Mouse (Mus musculus) liver, adult 2 months (tissue): ENCODE data around the gene Gpr62. TPM values are rescaled to one million over a fixed set of nuclear protein-coding genes. Genes with fewer than 3 reads are reported as not detected.

ENCODE experiments used
- DNase-seq: peaks from one replicate; pipeline ENCODE4 v3.0.0-alpha.2; 2011; ENCODE audit warnings: low read depth, low spot score; ENCODE audit errors: extremely low read depth
- H3K27ac ChIP-seq: fragments of 200-500 bp; replicated peaks from 2 replicates; pipeline ENCODE4 v1.5.1; 2012; ENCODE audit warnings: low read depth, mild to moderate bottlenecking, control low read depth, inconsistent platforms, low read length; ENCODE audit not compliant: insufficient read depth
- H3K27me3 ChIP-seq: fragments of 200-500 bp; 2 replicates; pipeline ENCODE4 v1.6.1; 2012; ENCODE audit warnings: mild to moderate bottlenecking, moderate library complexity, low read length, inconsistent platforms; ENCODE audit not compliant: control insufficient read depth, insufficient read depth
- H3K36me3 ChIP-seq: fragments of 200-500 bp; 2 replicates; pipeline ENCODE4 v1.6.1; 2012; ENCODE audit warnings: low read length, inconsistent platforms; ENCODE audit not compliant: control insufficient read depth, insufficient read depth
- H3K4me1 ChIP-seq: fragments of 200-500 bp; 2 replicates; pipeline ENCODE4 v1.6.1; 2011; ENCODE audit warnings: low read length; ENCODE audit not compliant: control insufficient read depth, insufficient read depth
- H3K4me3 ChIP-seq: fragments of 200-500 bp; 2 replicates; pipeline ENCODE4 v1.5.1; 2011; ENCODE audit warnings: low read depth, mild to moderate bottlenecking, control low read depth, low read length, moderate library complexity; ENCODE audit not compliant: insufficient read depth
- H3K79me2 ChIP-seq: fragments of 200-500 bp; 2 replicates; pipeline ENCODE4 v1.6.1; 2012; ENCODE audit warnings: inconsistent platforms, mild to moderate bottlenecking, low read length, moderate library complexity; ENCODE audit not compliant: control insufficient read depth, insufficient read depth
- H3K9ac ChIP-seq: fragments of 200-500 bp; 2 replicates; pipeline ENCODE4 v1.6.1; 2012; ENCODE audit warnings: low read depth, mild to moderate bottlenecking, control low read depth, inconsistent platforms, low read length
- CTCF ChIP-seq: fragments of 200-500 bp; IDR thresholded peaks from 2 replicates; pipeline ENCODE4 v1.5.1; 2011; ENCODE audit warnings: low read depth, low read length, control low read depth
- POLR2A ChIP-seq: fragments of 200-500 bp; IDR thresholded peaks from 2 replicates; pipeline ENCODE4 v1.6.1; 2011; ENCODE audit warnings: low read length, control low read depth; ENCODE audit not compliant: insufficient read depth; ENCODE audit errors: extremely low read depth
- WGBS: fragments of 180-500 bp; shearing (Covaris S2); methylation state at CpG from one replicate; pipeline ENCODE4 v1.1.7; 2018; 5-methylcytosine and 5-hydroxymethylcytosine counted together
- polyA plus RNA-seq: library from polyadenylated mRNA; depleted of rRNA; stranded (reverse); fragments of >200 nt; gene quantifications from 2 replicates; pipeline ENCODE4 v1.2.3, GENCODE M21; 2012
- total RNA-seq: library from RNA; depleted of rRNA; stranded (reverse); fragments of >200 nt; gene quantifications from 2 replicates; pipeline ENCODE4 v1.2.3, GENCODE M21; 2014

Gene Gpr62
- total and polyA plus RNA-seq, 2 experiments: not detected

DNA sequence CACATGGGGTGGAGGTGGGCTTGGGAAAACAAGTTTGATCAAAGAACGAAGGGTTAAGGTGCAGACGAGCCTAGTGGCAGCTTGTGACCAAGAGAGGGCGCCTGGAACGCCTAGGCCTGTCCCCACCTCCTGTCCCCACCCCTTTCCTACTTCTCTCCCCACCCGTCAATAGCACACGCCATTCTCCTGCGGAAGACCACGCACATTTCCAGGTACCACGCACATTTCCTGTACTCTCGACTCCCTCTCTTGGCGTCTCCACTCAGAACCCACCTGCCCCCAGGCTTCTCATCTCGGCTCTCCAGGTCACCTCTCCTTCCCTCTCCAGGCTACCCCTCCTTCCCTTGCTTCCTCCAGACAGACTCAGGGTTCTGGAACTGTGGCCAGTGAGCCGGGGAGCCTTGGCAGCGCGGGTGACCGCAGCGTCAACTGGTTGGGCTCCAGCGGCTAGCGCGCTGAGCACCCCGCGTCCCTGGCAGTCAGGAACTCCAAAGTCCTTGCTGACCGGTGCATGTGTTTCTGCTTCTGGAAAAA is 17.2 kb downstream of the Gpr62 start:
- Histone ChIP-seq H3K27ac (peak overlapping the region; percentile 100), H3K4me1 (peaks cover 36% of the 10 kb centered on the region), H3K9ac (peak overlapping the region; percentile 93), H3K4me3 (peak overlapping the region; percentile 79), H3K79me2 (peaks cover 11% of the 10 kb centered on the region; the same call in 1 of the 2 replicates), H3K36me3 (peaks cover 7% of the 10 kb centered on the region; the same call in 1 of the 2 replicates), H3K27me3 (no peaks in the 10 kb centered on the region)
- WGBS: under 1% methylated on average over 23 of the region's 23 CpGs
- TF ChIP-seq CTCF (peak; percentile 90), POLR2A (peak; percentile 79)
- peak; percentile 91 for DNase-seq

DNA sequence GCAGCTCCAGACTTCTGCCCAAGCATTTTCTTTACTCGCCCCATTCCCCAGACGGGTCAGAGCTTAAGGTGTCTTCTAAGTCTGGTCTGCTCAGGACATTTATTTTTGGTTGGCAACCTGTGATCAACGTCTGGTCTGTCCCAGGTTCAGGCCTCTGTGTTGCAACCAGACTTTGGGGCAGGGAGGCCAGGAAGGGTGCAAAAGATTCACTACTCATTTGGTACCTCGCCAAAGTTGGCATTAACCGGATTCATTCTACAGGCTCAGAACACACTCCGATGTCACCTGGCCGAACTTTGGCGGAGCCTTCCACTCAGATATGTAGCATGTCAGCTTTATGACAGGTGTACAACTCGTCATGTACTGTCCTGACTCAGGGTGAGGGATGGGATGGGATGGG is 17.8 kb downstream of the Gpr62 start:
- TF ChIP-seq POLR2A (0 out of 2 replicates have a peak, but pooled peaks have one; percentile 9), CTCF (no peak)
- WGBS: 9% methylated on average over 9 of the region's 9 CpGs
- Histone ChIP-seq H3K9ac (peak overlapping the region; percentile 93), H3K36me3 (peaks cover 7% of the 10 kb centered on the region; the same call in 1 of the 2 replicates), H3K27me3 (no peaks in the 10 kb centered on the region), H3K4me1 (peaks cover 36% of the 10 kb centered on the region), H3K79me2 (peaks cover 11% of the 10 kb centered on the region; the same call in 1 of the 2 replicates), H3K4me3 (peak overlapping the region; percentile 79), H3K27ac (peak overlapping the region; percentile 100)
- DNase-seq: peak; percentile 87

GRCm38 (mm10) chr9:106447348-106447747 is 18.4 kb downstream of the Gpr62 start, which contains the start of the genes Abhd14b and Abhd14a:
Abhd14b (plus strand) TSS chr9:106447459.
Abhd14a (minus strand) TSS chr9:106447678.
- peaks cover 11% of the 10 kb centered on the region; the same call in 1 of the 2 replicates for H3K79me2 ChIP-seq
- peaks cover 7% of the 10 kb centered on the region; the same call in 1 of the 2 replicates for H3K36me3 ChIP-seq
- peak; percentile 98 for DNase-seq
- peaks cover 32% of the 10 kb centered on the region for H3K4me1 ChIP-seq
- TF ChIP-seq POLR2A (peak; percentile 53; the same call in 1 of the 2 replicates), CTCF (peak; percentile 70)
- H3K27ac ChIP-seq: peak within 1 kb of the TSS; percentile 100
- no peaks in the 10 kb centered on the region for H3K27me3 ChIP-seq
- H3K4me3 ChIP-seq: peak within 1 kb of the TSS; percentile 79
- peak within 1 kb of the TSS; percentile 93 for H3K9ac ChIP-seq
- under 1% methylated on average over 24 of the region's 24 CpGs for WGBS

GRCm38 (mm10) chr9:106444836-106445235 is 20.9 kb downstream of the Gpr62 start:
- H3K27me3 ChIP-seq: no peaks in the 10 kb centered on the region
- no peaks in the 10 kb centered on the region for H3K36me3 ChIP-seq
- TF ChIP-seq CTCF (no peak), POLR2A (no peak)
- H3K4me3 ChIP-seq: no peak overlapping the region
- H3K4me1 ChIP-seq: peaks cover 15% of the 10 kb centered on the region
- peaks cover 2% of the 10 kb centered on the region; the same call in 1 of the 2 replicates for H3K79me2 ChIP-seq
- H3K9ac ChIP-seq: no peak overlapping the region
- peak overlapping the region; percentile 21; the same call in 1 of the 2 replicates for H3K27ac ChIP-seq
- peak; percentile 46 for DNase-seq
- WGBS: 27% methylated on average over 4 of the region's 4 CpGs

GRCm38 (mm10) chr9:106442680-106443079 is 23.1 kb downstream of the Gpr62 start:
- DNase-seq: peak; percentile 30
- H3K36me3 ChIP-seq: no peaks in the 10 kb centered on the region
- peaks cover 17% of the 10 kb centered on the region for H3K4me1 ChIP-seq
- H3K27me3 ChIP-seq: no peaks in the 10 kb centered on the region
- H3K79me2 ChIP-seq: no peaks in the 10 kb centered on the region
- WGBS: 85% methylated on average over 5 of the region's 5 CpGs
- no peak overlapping the region for H3K9ac ChIP-seq
- H3K4me3 ChIP-seq: no peak overlapping the region
- TF ChIP-seq CTCF: no peak
- TF ChIP-seq POLR2A: no peak
- H3K27ac ChIP-seq: no peak overlapping the region

DNA sequence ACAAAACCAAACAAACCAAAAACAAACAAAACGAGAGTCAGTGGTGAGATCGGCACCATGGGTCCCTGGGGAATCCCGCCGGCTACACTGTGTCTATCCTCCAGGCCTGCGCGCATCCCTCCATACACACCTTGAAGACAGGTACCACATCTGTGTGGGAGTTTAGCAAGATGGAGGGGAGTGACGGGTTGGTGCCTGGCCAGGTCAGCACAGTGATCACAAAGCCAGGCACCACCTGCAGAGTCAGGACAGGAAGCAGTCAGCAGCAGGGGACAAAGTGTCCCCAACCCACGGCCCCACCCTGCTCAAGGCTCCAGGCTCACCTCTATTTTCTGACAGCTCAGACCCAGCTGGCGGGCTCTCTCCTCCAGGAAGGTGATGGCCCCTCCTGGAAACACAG is 29.2 kb downstream of the Gpr62 start:
- Histone ChIP-seq H3K9ac (no peak overlapping the region), H3K36me3 (peaks cover 12% of the 10 kb centered on the region), H3K79me2 (no peaks in the 10 kb centered on the region), H3K4me1 (peaks cover 14% of the 10 kb centered on the region), H3K27me3 (no peaks in the 10 kb centered on the region), H3K4me3 (no peak overlapping the region), H3K27ac (no peak overlapping the region)
- 71% methylated on average over 9 of the region's 9 CpGs for WGBS
- TF ChIP-seq POLR2A: no peak
- no peak for TF ChIP-seq CTCF
- no peak for DNase-seq
